Mouse (Mus musculus) NIH3T3 (cell line): ENCODE data around the gene Grm6.

ENCODE experiments used
- DNase-seq: peaks from one replicate; pipeline ENCODE4 v3.0.0-alpha.2; 2012; ENCODE audit warnings: low read depth

The Grm6 gene

DNA sequence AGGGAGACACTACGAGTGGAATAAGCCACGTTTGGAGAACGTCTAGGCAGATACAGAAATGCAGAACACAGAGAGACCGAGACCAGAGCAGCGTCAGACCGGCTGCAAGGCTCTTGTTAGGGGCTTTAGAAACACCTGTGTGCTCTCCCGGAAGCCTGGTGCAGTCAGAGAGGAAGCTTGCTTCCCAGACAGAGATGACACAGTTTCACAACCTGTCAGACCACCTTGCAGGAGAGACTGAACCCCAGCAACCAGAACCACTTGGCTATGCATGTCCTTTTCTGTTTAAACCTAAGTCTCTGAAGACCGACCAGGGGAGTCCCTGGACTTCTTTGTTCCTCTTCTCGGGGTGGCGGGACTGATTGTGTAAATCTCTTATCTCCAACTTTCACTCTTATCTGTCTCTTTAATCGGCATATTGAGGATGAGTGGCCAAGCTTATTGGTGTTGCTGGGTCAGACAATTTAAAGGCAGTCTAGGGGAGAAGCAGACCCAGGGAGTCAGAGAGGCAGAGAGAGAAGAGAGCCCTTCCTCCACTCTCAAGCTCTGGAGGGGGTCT lies at the start of gene Grm6:
Grm6 (plus strand) TSS at position 509 of the 559 bp plus-strand sequence.
- DNase-seq, result no peak

DNA sequence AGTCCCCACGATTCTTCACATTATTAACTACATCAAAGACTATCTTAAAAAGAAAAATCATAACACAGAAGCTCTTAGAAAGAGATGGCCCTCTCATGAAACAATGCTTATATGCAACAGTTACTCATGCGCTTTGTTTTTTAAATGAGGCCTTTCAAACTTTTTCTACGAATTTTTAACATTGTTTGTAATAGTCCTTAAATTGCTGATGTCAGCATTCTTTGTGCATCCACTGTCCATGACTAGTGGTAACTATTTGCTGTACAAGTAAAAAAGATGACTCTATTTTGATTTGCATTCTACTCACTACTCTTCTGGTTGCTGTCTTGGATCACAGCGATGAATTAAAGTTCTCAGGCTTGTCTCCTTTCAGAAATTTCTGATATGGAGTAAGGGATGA lies 36.3 kb upstream of the Grm6 start:
- DNase-seq, result no peak

GRCm38 (mm10) chr11:50826214-50826613 lies 24.3 kb upstream of the Grm6 start:
- peak; percentile 60 for DNase-seq

- DNase-seq, result peak; percentile 89
These were observed 23.2 kb upstream of the Grm6 start, which contains the start of gene Zfp354c for GRCm38 (mm10) chr11:50827010-50827953. Gene Zfp354c (minus strand): TSS chr11:50827724.

DNA sequence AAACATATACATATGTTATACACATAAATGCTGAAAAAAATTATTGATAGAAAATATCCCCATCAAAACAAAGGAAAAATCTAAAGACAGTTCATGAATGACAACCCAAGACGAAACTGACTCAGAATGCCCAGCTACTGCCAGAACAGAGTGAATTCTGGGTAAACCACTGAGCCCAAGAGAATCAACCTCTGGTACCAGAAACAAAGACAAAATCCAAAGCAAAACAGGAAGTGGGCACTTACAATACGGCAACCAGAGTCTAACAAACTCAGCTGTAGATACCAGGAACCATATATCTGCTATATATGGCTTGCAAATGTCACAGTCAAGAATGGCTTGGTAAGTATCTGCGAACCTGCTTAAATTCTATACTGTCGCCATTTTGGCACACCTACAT lies 14.8 kb upstream of the Grm6 start:
- DNase-seq, result peak; percentile 9

- peak; percentile 30 for DNase-seq
These were observed 9.3 kb upstream of the Grm6 start, which contains the start of gene Zfp879 for GRCm38 (mm10) chr11:50841023-50841735. Gene Zfp879 (minus strand): TSS chr11:50841552.

GRCm38 (mm10) chr11:50845951-50846350 lies 4.5 kb upstream of the Grm6 start:
- DNase-seq, result no peak

GRCm38 (mm10) chr11:50847047-50847446 lies 3.4 kb upstream of the Grm6 start:
- peak; percentile 15 for DNase-seq

DNA sequence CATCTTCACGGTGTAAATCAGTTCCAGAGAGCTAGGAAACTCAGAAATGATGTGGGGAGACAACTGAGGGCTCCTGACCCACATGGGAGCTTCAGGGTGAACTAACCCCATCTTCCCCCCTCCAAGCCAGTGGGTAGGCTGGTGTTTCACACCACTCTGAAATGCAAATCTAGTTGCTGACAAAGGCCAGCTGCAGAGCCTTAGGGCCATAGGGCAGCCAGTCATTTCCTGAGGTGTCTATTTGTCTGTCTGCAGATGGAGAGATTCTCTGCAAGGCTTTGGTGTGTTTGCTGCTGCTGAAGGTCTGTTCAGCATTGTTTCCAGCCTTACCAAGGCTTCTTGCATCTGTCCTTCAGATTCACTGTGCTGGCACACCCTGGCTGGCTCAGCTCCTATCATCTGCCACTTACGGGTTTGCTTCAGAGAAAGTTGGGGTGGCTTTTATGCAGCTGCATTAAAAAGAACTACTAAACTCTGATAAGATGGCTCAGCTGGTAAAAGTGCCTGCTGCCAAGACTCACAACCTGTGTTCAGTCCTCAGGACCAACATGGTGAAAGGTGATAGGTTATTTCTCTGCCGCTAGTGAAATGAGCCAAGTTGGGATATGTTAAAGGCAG lies 1.9 kb upstream of the Grm6 start:
- no peak for DNase-seq

DNA sequence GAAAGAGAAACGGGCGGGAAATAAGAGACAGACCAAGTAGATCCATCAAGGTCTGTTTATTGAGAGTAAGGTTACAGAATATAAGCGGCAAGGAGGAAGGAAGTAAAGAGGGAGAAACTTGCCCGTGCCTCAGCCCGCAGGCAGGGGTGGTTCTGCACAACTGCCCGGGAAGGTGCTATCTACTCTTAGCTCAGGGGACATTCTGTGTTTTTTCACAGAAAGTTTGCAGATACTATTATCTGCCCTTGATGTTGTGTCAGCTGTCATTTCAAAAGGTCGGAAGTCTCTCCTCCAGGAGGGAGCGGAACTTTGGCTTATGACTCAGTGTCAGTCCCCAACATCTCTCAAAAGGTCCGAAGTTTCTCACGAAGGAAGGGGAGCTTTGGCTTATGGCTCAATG lies 1.2 kb upstream of the Grm6 start:
- DNase-seq, result no peak

DNA sequence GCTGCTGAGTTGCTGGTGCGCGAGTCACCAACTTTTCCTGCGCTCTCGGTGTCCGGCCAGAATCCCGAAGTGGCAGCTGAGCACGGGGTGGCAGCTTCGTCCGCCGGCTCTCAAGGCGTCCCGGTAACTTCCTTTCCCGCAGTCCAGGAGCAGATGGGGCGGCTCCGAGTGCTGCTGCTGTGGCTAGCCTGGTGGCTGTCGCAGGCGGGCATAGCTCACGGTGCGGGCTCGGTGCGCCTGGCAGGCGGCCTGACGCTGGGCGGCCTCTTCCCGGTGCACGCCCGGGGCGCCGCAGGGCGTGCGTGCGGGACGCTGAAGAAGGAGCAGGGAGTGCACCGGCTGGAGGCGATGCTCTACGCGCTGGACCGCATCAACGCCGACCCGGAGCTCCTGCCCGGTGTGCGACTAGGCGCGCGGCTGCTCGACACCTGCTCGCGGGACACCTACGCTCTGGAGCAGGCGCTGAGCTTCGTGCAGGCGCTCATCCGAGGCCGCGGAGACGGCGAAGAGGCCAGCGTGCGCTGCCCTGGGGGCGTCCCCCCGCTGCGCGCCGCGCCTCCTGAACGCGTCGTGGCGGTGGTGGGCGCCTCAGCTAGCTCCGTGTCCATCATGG lies 610 bp downstream of the Grm6 start:
- no peak for DNase-seq

DNA sequence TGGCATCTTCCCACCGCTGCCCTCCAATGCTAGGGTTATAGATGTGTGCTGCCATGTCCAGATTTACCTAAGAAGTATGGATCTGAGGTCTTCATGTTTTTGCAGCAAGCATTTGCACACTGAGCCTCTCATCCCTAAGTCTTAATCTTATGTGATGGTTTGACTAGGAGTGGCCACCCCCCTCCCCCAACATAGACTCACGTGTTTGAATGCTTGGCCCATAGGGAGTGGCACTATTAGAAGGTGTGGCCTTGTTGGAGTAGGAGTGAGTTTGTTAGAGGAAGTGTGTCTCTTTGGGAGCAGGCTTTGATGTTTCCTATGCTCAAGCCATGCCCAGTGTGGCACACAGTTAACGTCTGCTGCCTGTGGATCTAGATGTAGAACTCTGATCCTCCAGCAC lies 28.2 kb downstream of the Grm6 start:
- DNase-seq, result no peak

- peak; percentile 9 for DNase-seq
These were observed 33.3 kb downstream of the Grm6 start for GRCm38 (mm10) chr11:50883756-50884155.

GRCm38 (mm10) chr11:50886231-50886932 lies 35.9 kb downstream of the Grm6 start:
- DNase-seq, result peak; percentile 40

- DNase-seq, result no peak
These were observed 36.4 kb downstream of the Grm6 start for GRCm38 (mm10) chr11:50886933-50887293.

GRCm38 (mm10) chr11:50887390-50888128 lies 37.1 kb downstream of the Grm6 start, which contains the start of gene Zfp454:
Gene Zfp454 (minus strand): TSS chr11:50887651.
- peak; percentile 89 for DNase-seq

DNA sequence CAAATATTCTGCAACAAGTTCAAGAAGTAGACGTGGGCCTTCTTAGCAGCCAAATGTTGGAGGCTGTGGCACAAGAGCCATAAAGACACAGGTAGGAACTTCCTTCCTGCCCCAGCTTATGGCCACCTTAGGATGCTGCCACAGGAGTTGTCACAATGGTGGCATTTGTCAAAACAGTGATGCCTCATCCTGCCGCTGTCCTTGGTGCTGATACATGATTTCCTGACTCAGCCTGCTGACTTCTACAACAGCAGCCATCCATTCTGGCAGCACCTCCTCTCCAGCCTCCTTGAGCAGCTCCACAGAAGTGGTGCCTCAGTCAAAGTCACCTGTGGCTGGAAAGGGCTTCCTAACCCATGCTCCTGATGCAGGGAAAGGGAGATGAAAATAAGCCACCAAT lies 42.0 kb downstream of the Grm6 start:
- DNase-seq, result peak; percentile 11

GRCm38 (mm10) chr11:50897359-50897758 lies 46.9 kb downstream of the Grm6 start:
- DNase-seq, result no peak

DNA sequence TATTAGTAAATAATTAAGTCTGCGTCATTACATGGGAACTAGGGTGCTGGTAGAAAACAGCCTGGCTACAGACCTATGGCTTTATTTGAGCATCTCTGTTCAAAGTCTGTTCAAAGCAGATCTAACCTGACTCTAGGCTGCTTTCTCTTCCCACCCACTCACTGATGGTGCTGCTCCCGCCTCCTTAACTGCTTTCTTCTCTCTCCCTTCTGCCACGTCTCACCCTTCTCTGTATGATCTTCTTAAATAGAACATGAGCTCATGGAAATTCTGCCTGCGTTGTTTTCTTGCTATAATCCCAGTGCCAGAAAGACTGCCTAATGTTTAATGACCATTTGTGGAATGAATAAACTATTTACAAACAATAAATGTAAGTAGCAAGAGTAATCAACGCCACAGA lies 57.7 kb downstream of the Grm6 start:
- no peak for DNase-seq

DNA sequence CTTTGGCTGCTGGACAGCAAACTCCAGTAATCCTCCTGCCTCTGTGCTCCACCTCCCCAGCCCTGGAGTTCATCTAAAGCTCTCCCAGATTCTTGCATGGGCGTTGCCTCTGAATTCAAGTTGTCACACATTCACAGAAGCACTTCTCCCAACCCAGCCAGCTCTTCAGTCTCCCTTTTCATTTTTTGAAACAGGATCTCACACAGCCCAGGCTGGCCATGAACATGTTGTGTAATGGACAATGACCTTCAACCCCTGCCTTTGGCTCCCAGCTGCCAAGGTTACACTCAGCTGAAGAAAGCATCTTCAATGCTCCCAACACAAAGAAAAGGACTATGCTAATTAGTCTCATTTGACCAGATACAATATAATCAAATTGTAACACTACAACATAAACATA lies 62.8 kb downstream of the Grm6 start:
- no peak for DNase-seq
